Mouse (Mus musculus) macrophage (primary cell): ENCODE results near the gene Cacng2. TPM values are rescaled to one million over a fixed set of nuclear protein-coding genes. Genes with fewer than 3 reads are reported as not detected.

Experiments used
- H3K27ac ChIP-seq: fragments of 350-480 bp; formaldehyde crosslinking; 2 replicates; pipeline ENCODE4 v1.9.0; 2021
- H3K36me3 ChIP-seq: fragments of 350-480 bp; formaldehyde crosslinking; 2 replicates; pipeline ENCODE4 v1.9.0; 2021; ENCODE audit errors: inconsistent target
- H3K4me3 ChIP-seq: fragments of 350-480 bp; formaldehyde crosslinking; 2 replicates; pipeline ENCODE4 v1.9.0; 2021; ENCODE audit errors: inconsistent target
- H3K79me2 ChIP-seq: fragments of 350-480 bp; formaldehyde crosslinking; 2 replicates; pipeline ENCODE4 v1.9.0; 2021; ENCODE audit errors: inconsistent target
- WGBS: methylation state at CpG from one replicate; pipeline ENCODE4 v1.1.7; 2026; ENCODE audit warnings: inconsistent platforms; ENCODE audit not compliant: missing documents; 5-methylcytosine and 5-hydroxymethylcytosine counted together
- polyA plus RNA-seq: library from polyadenylated mRNA; stranded (reverse); fragments of 250-400 nt; gene quantifications from 3 replicates; pipeline ENCODE4 v1.2.4, GENCODE M21; 2018; ENCODE audit warnings: inconsistent platforms

Gene Cacng2
- polyA plus RNA-seq, 1 experiment from 2014 or later: not detected

DNA sequence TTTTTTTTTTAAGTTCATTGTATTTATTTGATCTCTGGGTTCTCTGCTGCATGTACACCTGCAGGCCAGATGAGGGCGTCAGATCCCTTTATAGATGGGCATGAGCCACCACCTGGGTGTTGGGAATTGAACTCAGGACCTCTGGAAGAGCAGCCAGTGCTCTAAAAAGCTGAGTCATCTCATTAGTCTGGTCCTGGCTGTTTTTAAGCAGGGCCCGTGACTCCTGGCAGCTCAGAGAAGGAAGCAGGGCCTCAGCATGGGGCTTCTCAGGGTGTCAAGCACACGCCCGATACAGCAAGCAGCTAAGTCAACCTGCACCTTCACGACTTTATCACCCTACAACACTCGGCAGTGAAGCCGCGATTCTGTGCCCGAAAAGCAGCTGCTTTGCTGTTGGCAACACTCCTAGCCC is 154.7 kb downstream of the Cacng2 start:
- Histone ChIP-seq H3K27ac (no peak overlapping the region), H3K36me3 (peaks cover 82% of the 10 kb centered on the region), H3K79me2 (peaks cover 26% of the 10 kb centered on the region), H3K4me3 (no peak overlapping the region)
- 77% methylated on average over 9 of the region's 9 CpGs for WGBS

DNA sequence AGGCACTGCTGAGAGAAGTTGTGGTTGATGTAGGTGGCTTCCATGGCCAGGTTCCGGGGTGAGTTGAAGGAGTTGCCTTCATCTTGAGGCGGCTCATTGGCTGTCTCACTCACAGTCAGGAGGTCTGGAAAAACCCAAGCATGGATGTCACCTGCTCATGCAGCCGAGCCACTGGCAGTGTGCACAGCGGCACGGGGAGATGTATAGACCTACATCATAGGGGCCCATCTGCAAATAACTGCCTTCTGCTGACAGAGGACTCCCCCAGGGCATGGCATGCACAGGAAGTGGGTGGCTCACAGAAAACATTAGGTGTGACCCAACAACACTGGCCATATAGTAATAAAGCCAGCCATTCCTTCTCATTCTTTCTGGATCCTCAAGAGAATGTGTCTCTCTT is 157.4 kb downstream of the Cacng2 start:
- Histone ChIP-seq H3K36me3 (peaks cover 90% of the 10 kb centered on the region), H3K79me2 (no peaks in the 10 kb centered on the region), H3K4me3 (no peak overlapping the region), H3K27ac (no peak overlapping the region)
- WGBS: 98% methylated on average over 5 of the region's 5 CpGs

DNA sequence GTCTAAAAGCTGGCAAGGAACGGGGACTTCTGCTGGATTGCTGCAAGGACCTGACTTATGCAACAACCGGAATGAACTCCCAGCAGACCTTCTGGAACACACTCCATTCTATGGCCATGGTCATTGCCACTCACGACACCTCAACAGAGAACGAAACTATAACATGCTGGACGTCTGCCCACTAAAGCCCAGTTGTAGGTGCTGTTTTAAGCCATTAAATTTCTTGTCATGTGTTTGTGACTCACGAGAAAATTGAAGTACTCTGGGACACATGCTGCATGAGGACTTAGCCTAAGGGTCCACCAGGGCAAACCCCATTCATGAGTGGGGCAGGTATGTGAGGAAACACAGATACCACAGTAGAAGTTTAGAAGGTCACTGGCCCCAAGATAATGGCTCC is 159.1 kb downstream of the Cacng2 start:
- Histone ChIP-seq H3K4me3 (no peak overlapping the region), H3K79me2 (no peaks in the 10 kb centered on the region), H3K36me3 (peaks cover 73% of the 10 kb centered on the region), H3K27ac (no peak overlapping the region)
- WGBS: 95% methylated on average over 6 of the region's 6 CpGs

DNA sequence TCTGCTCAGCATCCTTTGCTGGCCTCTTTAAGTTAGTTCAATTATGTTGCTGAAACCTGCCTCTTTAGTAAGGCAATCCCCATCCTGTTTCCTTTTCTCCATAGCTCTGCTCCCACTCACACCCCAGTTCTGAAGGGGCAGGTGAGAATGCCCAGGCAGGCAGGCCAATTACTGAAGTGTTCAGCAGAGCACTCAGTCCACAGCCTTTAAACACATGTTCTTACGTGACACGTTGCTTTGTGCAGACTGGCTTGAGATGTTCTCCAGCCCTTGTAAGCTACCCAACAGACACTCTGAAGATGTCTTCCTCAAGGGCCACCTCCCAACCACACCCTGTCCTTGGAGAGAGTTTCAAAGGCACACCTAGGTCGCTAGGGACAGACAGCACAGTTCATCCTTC is 161.8 kb downstream of the Cacng2 start:
- Histone ChIP-seq H3K27ac (no peak overlapping the region), H3K36me3 (peaks cover 47% of the 10 kb centered on the region), H3K79me2 (no peaks in the 10 kb centered on the region), H3K4me3 (no peak overlapping the region)
- 82% methylated on average over 3 of the region's 3 CpGs for WGBS

DNA sequence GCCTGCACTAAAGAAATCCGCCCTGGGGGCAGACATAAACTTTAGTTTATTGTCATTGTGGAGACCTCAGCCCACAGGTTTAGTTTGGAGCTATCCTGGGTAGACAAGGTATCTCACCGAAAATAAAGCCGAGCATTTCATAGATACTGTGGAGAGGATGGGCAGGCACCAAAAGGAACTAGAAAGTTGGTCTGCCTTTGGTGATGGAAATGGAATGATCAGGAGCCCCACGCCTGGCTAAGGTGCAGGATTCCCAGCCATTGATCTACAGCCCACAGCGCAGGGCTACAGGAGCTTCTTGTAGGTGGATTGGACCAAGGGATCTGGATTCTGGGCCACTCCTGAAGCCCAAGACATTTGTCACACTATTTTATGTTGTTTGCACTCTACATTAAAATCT is 162.2 kb downstream of the Cacng2 start:
- Histone ChIP-seq H3K79me2 (no peaks in the 10 kb centered on the region), H3K4me3 (no peak overlapping the region), H3K27ac (no peak overlapping the region), H3K36me3 (peaks cover 47% of the 10 kb centered on the region)
- WGBS: 66% methylated on average over 5 of the region's 5 CpGs

DNA sequence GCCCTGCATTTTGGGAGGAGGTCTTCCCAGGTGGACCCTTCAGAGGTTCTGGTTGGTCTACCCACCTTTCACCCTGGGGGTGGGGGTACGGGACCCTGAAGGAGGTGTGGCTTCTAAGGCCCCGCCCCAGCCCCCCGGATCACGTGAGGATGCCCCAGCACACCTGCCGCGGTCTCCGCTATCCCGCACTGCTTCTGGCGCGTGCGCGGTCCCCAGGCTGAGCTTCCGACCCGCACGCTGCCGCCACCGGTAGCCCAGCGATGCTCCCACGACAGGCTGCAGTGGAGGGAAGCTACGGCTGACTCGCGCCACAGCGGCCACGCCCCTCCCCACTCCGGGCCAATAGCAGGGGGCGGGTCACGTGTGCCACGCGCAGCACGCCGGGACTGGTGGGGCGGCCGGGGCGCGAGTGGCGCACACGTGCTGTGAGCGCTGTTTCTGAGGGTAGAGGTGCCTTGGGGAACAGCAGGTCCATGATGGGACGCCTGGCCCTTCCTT is 163.4 kb downstream of the Cacng2 start, which contains the start of gene Foxred2:
Gene Foxred2 (minus strand): TSS at position 319 of the 498 bp plus-strand sequence.
- Histone ChIP-seq H3K36me3 (peaks cover 43% of the 10 kb centered on the region), H3K79me2 (no peaks in the 10 kb centered on the region), H3K27ac (no peak within 1 kb of the TSS), H3K4me3 (peak within 1 kb of the TSS; percentile 31)
- WGBS: under 1% methylated on average over 36 of the region's 39 CpGs

DNA sequence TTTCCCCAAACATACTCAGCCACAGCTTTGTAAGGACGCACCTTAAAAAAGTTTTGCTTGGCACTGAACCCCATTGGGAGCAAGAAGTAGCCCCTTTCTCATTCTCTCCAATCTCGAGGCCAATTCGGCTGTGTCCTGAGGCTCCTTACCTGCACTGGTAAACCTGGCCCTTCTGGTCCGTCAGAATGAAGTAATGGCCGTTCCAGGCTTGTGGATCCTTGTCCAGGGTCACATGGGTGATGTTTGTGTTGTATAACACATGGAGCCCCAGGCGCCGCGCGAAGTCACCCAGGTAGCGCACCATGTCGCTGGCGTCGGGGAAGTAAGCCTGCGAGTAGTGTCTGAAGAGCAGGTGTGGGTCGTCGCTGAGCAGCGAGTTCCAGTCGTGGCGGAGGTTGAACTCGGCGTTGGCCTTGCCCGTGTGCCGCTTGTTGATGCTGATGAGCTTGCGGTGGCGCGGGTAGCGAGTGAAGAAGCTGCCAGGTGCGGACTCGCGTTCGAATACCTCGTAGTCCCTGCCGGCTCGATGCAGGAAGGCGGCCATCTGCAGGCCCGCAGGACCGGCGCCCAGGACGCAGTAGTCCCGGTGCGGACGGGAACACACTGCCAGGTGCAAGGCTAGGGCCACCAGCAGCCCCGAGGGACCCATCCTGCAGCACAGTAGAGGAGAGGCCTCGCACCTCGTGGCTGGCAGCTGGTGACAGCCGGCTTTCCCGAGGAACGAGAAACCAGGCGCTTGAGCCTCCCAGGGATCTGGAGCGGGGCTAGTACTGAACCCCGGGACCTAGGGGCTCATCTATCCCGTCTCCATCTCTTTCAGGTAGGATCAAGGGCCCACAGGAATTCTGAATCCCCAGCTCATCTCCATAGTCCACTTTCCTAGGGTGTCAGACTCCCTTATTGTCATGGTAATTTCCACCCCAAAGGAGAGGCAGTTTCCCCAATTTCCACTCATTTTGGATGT is 164.1 kb downstream of the Cacng2 start:
- Histone ChIP-seq H3K36me3 (peaks cover 36% of the 10 kb centered on the region), H3K27ac (no peak overlapping the region), H3K4me3 (peak overlapping the region; percentile 31), H3K79me2 (no peaks in the 10 kb centered on the region)
- 36% methylated on average over 52 of the region's 52 CpGs for WGBS

DNA sequence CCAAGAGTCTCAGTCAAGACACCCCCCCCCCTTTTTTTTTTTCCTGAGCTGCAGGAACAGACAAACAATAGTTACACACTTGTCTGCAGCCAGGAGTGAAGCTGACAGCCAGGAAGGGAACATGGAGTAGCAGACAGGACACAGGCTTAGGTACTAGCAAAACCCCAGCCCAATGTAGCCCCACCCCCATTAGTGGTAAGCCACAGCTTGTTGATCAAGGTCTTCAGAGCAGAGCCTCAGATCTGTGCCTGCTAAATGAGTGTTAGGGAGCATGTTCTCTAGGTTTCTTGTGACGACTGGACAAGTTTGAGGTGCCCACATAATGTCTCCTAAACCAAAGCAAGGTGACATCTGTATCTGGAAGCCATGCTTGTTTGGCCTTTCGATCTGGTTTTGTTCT is 165.5 kb downstream of the Cacng2 start:
- H3K79me2 ChIP-seq: no peaks in the 10 kb centered on the region
- 96% methylated on average over 2 of the region's 2 CpGs for WGBS
- peaks cover 22% of the 10 kb centered on the region for H3K36me3 ChIP-seq
- H3K27ac ChIP-seq: no peak overlapping the region
- no peak overlapping the region for H3K4me3 ChIP-seq

DNA sequence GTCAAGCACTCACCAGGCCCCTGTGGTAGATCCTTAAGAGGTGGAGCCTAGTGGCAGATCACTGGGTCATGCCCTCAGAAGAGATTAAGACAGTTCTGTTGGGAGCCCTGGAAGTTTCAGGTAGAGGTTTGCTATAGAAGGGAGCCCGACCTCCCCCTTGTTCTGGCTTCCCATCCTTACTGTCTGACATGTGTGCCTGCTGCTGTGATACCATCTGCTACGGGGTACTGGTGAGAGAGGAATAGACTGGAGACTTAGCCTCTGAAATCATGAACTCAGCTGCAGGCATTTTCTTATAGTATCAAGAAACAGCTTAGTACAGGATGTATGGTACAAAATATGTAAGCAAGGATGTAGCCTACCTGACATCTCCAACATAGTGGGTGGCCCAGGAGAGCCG is 166.9 kb downstream of the Cacng2 start:
- no peaks in the 10 kb centered on the region for H3K79me2 ChIP-seq
- WGBS: 96% methylated on average over 3 of the region's 3 CpGs
- H3K36me3 ChIP-seq: peaks cover 12% of the 10 kb centered on the region; the same call in 1 of the 2 replicates
- H3K4me3 ChIP-seq: no peak overlapping the region
- H3K27ac ChIP-seq: no peak overlapping the region

DNA sequence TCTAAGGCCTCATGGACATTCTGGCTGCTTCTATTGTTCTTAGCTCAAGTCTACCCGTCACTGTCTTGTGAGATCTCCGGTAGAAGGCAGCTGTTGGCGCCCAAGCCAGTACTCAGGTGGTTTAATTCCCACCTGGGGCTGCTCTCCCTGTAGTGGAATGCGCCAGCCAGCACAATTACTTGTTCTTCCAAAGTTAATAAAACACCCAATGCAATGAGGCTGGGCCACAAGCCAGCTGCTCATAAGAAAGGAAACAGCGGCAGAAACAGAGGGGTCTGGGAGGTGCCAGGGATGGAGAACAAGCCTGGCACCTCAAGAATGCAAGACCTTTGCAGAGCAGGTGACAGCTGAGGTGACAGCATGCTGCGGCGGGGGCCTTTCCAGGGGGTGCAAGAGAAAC is 170.8 kb downstream of the Cacng2 start:
- no peak overlapping the region for H3K4me3 ChIP-seq
- peaks cover 12% of the 10 kb centered on the region; the same call in 1 of the 2 replicates for H3K36me3 ChIP-seq
- no peak overlapping the region for H3K27ac ChIP-seq
- WGBS: 85% methylated on average over 7 of the region's 7 CpGs
- H3K79me2 ChIP-seq: no peaks in the 10 kb centered on the region

DNA sequence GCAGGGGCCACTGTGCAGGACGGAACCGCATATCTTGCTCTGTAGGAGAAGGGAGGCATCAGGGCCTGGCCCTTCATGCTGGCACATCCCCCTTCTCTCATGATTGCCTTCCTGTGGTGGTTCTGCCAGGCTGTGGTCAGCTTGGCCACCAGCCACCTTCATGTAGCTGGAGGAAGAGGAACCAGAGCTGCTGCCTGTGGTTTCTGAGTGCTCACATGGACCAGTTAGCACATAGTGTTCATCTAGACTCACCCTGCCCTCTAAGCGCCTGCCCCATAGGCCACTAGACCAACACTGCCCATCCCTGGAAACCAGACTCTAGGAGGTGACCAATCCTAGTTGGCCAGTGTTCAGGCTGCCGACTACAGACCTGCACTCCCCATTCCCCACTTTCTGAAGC is 174.1 kb downstream of the Cacng2 start:
- no peaks in the 10 kb centered on the region for H3K79me2 ChIP-seq
- peak overlapping the region; percentile 59 for H3K27ac ChIP-seq
- no peak overlapping the region for H3K4me3 ChIP-seq
- WGBS: 6% methylated on average over 4 of the region's 4 CpGs
- H3K36me3 ChIP-seq: no peaks in the 10 kb centered on the region; the same call in 1 of the 2 replicates

Other genes starting within 250 kb of the Cacng2 start
- 106 to 159 TPM (median 117 TPM) in 3 replicates for gene Txn2, start 191.0 kb downstream of the Cacng2 start, polyA plus RNA-seq
- 8.6 to 18.7 TPM (median 18.3 TPM) in 3 replicates for gene Foxred2, start 163.3 kb downstream of the Cacng2 start, polyA plus RNA-seq
- 88.8 to 149 TPM (median 102 TPM) in 3 replicates for gene Eif3d, start 149.2 kb downstream of the Cacng2 start, polyA plus RNA-seq
- 12.6 to 19.9 TPM (median 13.4 TPM) in 3 replicates for gene Ift27, start 54.1 kb upstream of the Cacng2 start, polyA plus RNA-seq
- not detected in 3 replicates for gene Pvalb, start 86.4 kb upstream of the Cacng2 start, polyA plus RNA-seq
- gene Ncf4, start 124.8 kb upstream of the Cacng2 start, polyA plus RNA-seq: 91.7 to 151 TPM (median 136 TPM) in 3 replicates
- 77.0 to 225 TPM (median 156 TPM) in 3 replicates for gene Csf2rb2, start 185.7 kb upstream of the Cacng2 start, polyA plus RNA-seq
- 65.3 to 406 TPM (median 143 TPM) in 3 replicates for gene Csf2rb, start 205.7 kb upstream of the Cacng2 start, polyA plus RNA-seq